Mouse (Mus musculus) kidney, embryonic 14.5 days (tissue): ENCODE results near the gene Ube2e3. TPM values are rescaled to one million over a fixed set of nuclear protein-coding genes. Genes with fewer than 3 reads are reported as not detected.

Source experiments
- ATAC-seq: fragments of 200-750 bp; cut with Nextera tagmentation; 2 replicates; pipeline ENCODE4 v1.8.0; 2017; ENCODE audit warnings: moderate number of reproducible peaks, mild to moderate bottlenecking, moderate TSS enrichment, moderate library complexity; ENCODE audit not compliant: low FRiP score, low TSS enrichment
- H3K27ac ChIP-seq: fragments of 300-500 bp; sonication (generic); 2 replicates; pipeline ENCODE4 v1.5.1; 2014; ENCODE audit warnings: low read depth, mild to moderate bottlenecking, low read length, moderate library complexity, mixed read lengths
- H3K27me3 ChIP-seq: fragments of 300-500 bp; sonication (generic); 2 replicates; pipeline ENCODE4 v1.6.1; 2014; ENCODE audit warnings: mild to moderate bottlenecking, low read length; ENCODE audit not compliant: control insufficient read depth, insufficient read depth
- H3K36me3 ChIP-seq: fragments of 300-500 bp; sonication (generic); 2 replicates; pipeline ENCODE4 v1.6.1; 2014; ENCODE audit warnings: low read length, mixed read lengths; ENCODE audit not compliant: control insufficient read depth, insufficient read depth
- H3K4me1 ChIP-seq: fragments of 300-500 bp; sonication (generic); 2 replicates; pipeline ENCODE4 v1.6.1; 2014; ENCODE audit warnings: low read length, mixed read lengths; ENCODE audit not compliant: control insufficient read depth, insufficient read depth
- H3K4me2 ChIP-seq: fragments of 300-500 bp; sonication (generic); replicated peaks from 2 replicates; pipeline ENCODE4 v1.6.1; 2014; ENCODE audit warnings: low read depth, mild to moderate bottlenecking, low read length
- H3K4me3 ChIP-seq: fragments of 300-500 bp; sonication (generic); 2 replicates; pipeline ENCODE4 v1.5.1; 2014; ENCODE audit warnings: mild to moderate bottlenecking, low read length
- H3K9ac ChIP-seq: fragments of 300-500 bp; sonication (generic); 2 replicates; pipeline ENCODE4 v1.6.1; 2014; ENCODE audit warnings: low read depth, mild to moderate bottlenecking, low read length, moderate library complexity
- H3K9me3 ChIP-seq: fragments of 300-500 bp; sonication (generic); 2 replicates; pipeline ENCODE4 v1.6.1; 2016; ENCODE audit warnings: low read length; ENCODE audit not compliant: control insufficient read depth
- WGBS: fragments of 180-500 bp; shearing (Covaris S2); extraction: QIAGEN DNeasy Blood & Tissue Kit; methylation state at CpG from one replicate; pipeline ENCODE4 v1.1.7; 2014; 5-methylcytosine and 5-hydroxymethylcytosine counted together
- polyA plus RNA-seq: library from polyadenylated mRNA; unstranded; fragments of >200 nt; fragmentation: Nextera tagmentation; extraction: Ambion mirVana; gene quantifications from 2 replicates; pipeline ENCODE4 v1.2.1, GENCODE M21; 2014

The Ube2e3 gene
- polyA plus RNA-seq, 1 experiment from 2014 or later: 188 TPM

DNA sequence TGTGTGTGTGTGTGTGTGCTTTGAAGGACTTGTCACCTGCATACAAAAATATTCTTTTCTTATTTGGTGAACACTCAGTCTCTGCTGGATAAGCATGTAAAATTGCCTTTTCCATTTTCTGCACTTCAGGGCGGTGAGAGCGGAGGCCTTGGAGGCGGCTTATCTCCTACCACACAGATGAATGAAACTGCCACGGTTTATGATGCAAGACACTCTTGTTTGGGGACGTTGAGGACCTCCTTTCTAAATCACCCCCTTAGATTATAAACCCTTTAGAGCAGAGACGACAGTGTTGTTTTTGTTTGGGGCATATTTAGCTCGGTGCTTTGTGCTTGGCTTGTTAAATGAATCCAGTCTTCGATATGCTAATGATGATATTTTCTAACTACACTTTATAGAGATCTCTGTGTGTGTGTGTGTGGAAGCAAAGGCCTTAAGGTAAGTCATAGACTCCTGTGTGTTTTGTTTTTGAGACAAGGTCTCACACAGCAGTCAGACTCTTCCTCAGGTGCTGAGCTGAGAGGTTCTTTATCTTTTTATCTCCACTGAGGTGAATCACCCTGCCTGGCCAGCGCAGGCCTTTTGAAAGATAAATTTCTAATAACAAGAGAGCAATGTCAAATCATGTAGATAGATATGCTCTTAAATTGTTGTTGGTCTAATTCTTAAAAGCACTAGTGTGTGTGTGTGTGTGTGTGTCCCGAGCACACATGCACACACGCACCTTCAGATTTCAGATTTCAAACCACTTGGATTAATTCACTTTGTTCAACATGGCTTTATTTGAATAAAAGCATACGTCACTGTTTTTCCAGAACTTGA, 8.4 kb upstream of the Ube2e3 start:
- no peaks in the 10 kb centered on the region for H3K27me3 ChIP-seq
- H3K9ac ChIP-seq: no peak overlapping the region
- no peak for ATAC-seq
- no peaks in the 10 kb centered on the region for H3K4me1 ChIP-seq
- H3K4me2 ChIP-seq: no peak overlapping the region
- H3K9me3 ChIP-seq: no peaks in the 10 kb centered on the region
- no peak overlapping the region for H3K4me3 ChIP-seq
- no peaks in the 10 kb centered on the region for H3K36me3 ChIP-seq
- no peak overlapping the region for H3K27ac ChIP-seq
- 67% methylated on average over 12 of the region's 12 CpGs for WGBS

- no peaks in the 10 kb centered on the region for H3K36me3 ChIP-seq
- H3K27ac ChIP-seq: no peak overlapping the region
- H3K27me3 ChIP-seq: no peaks in the 10 kb centered on the region
- H3K4me2 ChIP-seq: no peak overlapping the region
- no peaks in the 10 kb centered on the region for H3K9me3 ChIP-seq
- no peak overlapping the region for H3K4me3 ChIP-seq
- H3K4me1 ChIP-seq: no peaks in the 10 kb centered on the region
- WGBS: 80% methylated on average over 3 of the region's 3 CpGs
- ATAC-seq: no peak
- H3K9ac ChIP-seq: no peak overlapping the region
Measured at GRCm38 (mm10) chr2:78860088-78860372, 7.9 kb upstream of the Ube2e3 start.

GRCm38 (mm10) chr2:78864116-78864515, 3.8 kb upstream of the Ube2e3 start:
- WGBS: 88% methylated on average over 3 of the region's 3 CpGs
- no peak overlapping the region for H3K9ac ChIP-seq
- H3K4me1 ChIP-seq: peaks cover 4% of the 10 kb centered on the region; the same call in 1 of the 2 replicates
- no peaks in the 10 kb centered on the region for H3K27me3 ChIP-seq
- ATAC-seq: no peak
- no peaks in the 10 kb centered on the region for H3K36me3 ChIP-seq
- H3K9me3 ChIP-seq: no peaks in the 10 kb centered on the region
- H3K27ac ChIP-seq: no peak overlapping the region
- no peak overlapping the region for H3K4me2 ChIP-seq
- no peak overlapping the region for H3K4me3 ChIP-seq

DNA sequence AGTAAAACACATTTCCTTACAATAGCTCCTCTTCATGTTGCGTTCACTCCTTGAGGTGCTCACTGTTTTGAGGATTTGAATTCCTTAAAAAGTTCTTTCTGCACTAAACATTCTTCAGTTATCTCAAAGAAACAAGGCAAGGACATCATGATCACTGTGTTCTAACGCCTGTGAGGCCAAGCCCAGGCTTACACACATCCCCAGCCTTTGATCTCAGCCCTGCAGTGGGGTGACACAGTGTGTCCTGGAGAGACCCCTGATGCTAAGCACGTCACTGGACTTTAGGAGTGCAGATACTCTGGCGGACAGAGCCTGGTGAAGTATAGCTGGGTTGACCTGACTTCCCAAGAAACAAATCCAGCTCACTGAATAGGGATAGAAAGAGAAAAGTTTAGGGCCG, 3.1 kb upstream of the Ube2e3 start:
- Histone ChIP-seq H3K36me3 (no peaks in the 10 kb centered on the region), H3K4me1 (peaks cover 4% of the 10 kb centered on the region; the same call in 1 of the 2 replicates), H3K4me3 (no peak overlapping the region), H3K9ac (no peak overlapping the region), H3K27ac (no peak overlapping the region), H3K9me3 (no peaks in the 10 kb centered on the region), H3K4me2 (no peak overlapping the region), H3K27me3 (no peaks in the 10 kb centered on the region)
- WGBS: 68% methylated on average over 5 of the region's 5 CpGs
- ATAC-seq: no peak

- Histone ChIP-seq H3K9me3 (no peaks in the 10 kb centered on the region), H3K4me2 (peak overlapping the region; percentile 76), H3K27me3 (no peaks in the 10 kb centered on the region), H3K36me3 (peaks cover 8% of the 10 kb centered on the region; the same call in 1 of the 2 replicates), H3K4me3 (peak overlapping the region; percentile 72), H3K4me1 (peaks cover 25% of the 10 kb centered on the region), H3K27ac (peak overlapping the region; percentile 98), H3K9ac (peak overlapping the region; percentile 99)
- peak; percentile 88 for ATAC-seq
- WGBS: 0% methylated on average over 20 of the region's 44 CpGs
Measured at GRCm38 (mm10) chr2:78868511-78868854, 559 bp downstream of the Ube2e3 start.

- H3K36me3 ChIP-seq: peaks cover 8% of the 10 kb centered on the region; the same call in 1 of the 2 replicates
- no peaks in the 10 kb centered on the region for H3K9me3 ChIP-seq
- H3K27me3 ChIP-seq: no peaks in the 10 kb centered on the region
- H3K9ac ChIP-seq: peak overlapping the region; percentile 99
- peaks cover 29% of the 10 kb centered on the region for H3K4me1 ChIP-seq
- peak overlapping the region; percentile 98 for H3K27ac ChIP-seq
- peak overlapping the region; percentile 76 for H3K4me2 ChIP-seq
- peak overlapping the region; percentile 72 for H3K4me3 ChIP-seq
- peak; percentile 97 for ATAC-seq
- WGBS: 1% methylated on average over 45 of the region's 114 CpGs
Measured at GRCm38 (mm10) chr2:78868951-78869720, 1.2 kb downstream of the Ube2e3 start.

DNA sequence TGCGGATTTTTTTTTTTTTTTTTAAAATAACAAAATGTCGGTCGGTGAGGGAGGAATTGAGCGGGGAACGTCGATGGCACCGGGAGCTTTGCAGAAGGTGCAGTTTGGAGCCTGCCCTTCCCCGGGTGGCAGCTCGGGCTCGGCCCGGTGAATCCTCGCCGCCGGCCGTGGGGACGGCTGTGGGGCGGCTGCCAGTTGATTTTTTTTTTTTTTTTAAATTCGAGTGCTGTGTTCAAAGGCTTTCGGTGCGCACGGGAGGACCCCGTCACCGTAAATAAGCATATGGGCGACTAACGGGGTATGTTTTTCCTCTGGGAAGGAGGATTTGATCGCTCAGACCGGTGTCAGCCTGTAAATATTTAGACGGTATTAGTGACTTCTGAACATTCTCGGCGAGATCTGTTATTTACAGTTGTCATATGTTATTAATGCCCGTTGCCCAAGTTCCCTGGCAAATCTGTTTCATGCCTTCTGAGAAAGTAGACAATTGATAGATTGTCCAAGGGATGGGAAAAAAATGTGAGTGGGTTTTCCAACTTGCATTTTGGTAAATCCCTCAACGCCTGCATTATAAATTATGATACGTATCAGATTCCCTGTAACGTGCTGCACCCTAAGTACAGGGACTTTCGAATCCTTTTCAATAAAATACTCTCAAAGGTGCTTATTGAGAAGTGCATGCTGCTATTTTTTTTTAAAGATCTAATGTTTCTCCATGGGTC, 2.0 kb downstream of the Ube2e3 start:
- ATAC-seq: no peak
- WGBS: 1% methylated on average over 35 of the region's 35 CpGs

DNA sequence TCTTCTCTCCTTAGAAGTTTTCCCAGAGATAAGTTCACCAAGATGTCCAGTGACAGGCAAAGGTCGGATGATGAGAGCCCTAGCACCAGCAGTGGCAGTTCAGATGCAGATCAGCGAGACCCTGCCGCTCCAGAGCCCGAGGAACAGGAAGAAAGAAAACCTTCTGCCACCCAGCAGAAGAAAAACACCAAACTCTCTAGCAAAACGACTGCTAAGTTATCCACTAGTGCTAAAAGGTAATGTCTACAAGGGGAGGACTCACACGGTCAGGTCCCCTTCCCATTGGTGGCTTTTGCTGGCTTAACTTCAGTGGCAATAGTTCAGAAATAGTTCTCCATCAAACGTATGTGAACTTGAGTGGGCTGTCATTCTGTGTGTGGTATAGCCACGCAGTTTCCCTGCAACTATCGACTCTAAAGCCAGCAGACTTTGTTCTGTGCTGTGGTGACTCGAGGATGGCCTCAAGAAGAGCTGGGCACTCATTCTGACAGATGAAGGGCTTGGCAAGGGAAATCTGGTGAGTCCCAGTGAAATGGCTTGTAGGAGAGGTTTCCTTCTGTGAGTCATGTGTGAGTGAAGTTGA, 2.6 kb downstream of the Ube2e3 start:
- Histone ChIP-seq H3K4me1 (peaks cover 32% of the 10 kb centered on the region), H3K9ac (peak overlapping the region; percentile 99; the same call in 1 of the 2 replicates), H3K27me3 (no peaks in the 10 kb centered on the region), H3K4me2 (peak overlapping the region; percentile 58), H3K4me3 (peak overlapping the region; percentile 72), H3K36me3 (peaks cover 8% of the 10 kb centered on the region; the same call in 1 of the 2 replicates), H3K9me3 (no peaks in the 10 kb centered on the region), H3K27ac (no peak overlapping the region)
- no peak for ATAC-seq
- 11% methylated on average over 10 of the region's 10 CpGs for whole genome bisulfite sequencing

More for the DNA sequence above, 2.0 kb downstream of the Ube2e3 start:
- Histone ChIP-seq H3K4me2 (peak overlapping the region; percentile 58), H3K9ac (peak overlapping the region; percentile 99), H3K27ac (peak overlapping the region; percentile 98), H3K9me3 (no peaks in the 10 kb centered on the region), H3K36me3 (peaks cover 8% of the 10 kb centered on the region; the same call in 1 of the 2 replicates), H3K4me1 (peaks cover 32% of the 10 kb centered on the region), H3K4me3 (peak overlapping the region; percentile 72), H3K27me3 (no peaks in the 10 kb centered on the region)
